Mouse (Mus musculus) CD8-positive naive resting alpha-beta T cell, adult 2 months (primary cell): ENCODE measurements at regions not wholly inside any gene's neighbourhood (a gene's known extent, or its start where the extent isn't known, plus 50 kb on each side); places are given as distances from the start of the nearest gene placed in this dataset.
A peak's percentile ranks its signal among the peaks of the same experiment; 100 is the strongest.
"Not testable (repeated sequence)": the region's sequence is repeated elsewhere in the genome, so short reads cannot be mapped to it uniquely, and the experiment has no call there.

Experiments used
- DNase-seq, 2 experiments: peaks; one replicate each; pipeline ENCODE4 v3.0.0; 2022; ENCODE audit warnings: low read depth in 2 of 2, low spot score in 2 of 2

DNA sequence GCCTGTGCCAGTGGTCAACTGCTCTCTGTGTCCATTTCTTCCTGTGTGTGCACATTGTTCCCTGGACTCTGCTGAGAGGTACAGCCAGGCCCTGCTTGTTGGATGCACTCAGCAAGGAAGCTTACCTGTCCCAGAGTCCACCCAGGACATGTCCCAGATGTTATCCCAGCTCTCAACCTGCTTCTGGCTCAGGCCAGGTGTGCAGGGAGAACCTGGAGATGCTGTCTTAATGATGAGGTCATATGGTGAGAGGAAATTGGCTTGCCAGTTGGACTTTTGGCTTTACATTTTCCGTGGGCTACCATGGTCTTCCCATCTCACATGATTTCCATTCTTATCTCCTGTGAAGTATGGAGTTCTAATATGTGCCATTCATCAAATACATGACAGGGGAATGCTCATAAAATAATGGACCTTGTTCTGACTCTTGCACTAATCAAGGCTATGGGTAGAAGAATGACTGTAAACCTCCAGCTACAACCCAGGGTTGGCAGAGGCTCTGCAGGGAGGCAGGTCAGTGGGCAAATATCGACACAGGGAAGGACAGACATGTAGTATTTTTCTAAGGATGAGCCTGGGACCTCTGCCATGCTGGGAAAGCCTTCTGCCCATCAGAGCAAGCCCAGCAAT is 289.9 kb upstream of the 3110018I06Rik start:
- DNase-seq: no peak

- peak in 1 of 2 experiments; percentile 18 for DNase-seq
Measured at GRCm38 (mm10) chr12:107200903-107201302, 287.5 kb upstream of the 3110018I06Rik start.

DNA sequence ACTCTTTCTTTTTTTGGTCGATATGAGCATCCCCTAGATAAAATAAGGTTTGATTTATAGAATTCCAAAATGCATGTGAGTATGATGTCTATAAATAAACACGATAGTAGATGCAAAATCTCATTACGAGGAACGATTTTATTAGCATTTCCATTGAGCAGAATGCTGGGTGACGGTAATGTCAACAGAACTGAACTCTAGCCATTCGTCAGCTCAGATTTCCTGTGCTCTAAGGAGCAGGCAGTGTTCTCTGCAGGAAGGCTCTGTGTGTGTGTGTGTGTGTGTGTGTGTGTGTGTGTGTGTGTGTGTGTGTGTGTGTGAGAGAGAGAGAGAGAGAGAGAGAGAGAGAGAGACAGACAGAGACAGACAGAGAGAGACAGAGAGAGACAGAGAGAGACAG is 279.6 kb upstream of the 3110018I06Rik start:
- DNase-seq: not testable (repeated sequence)

DNA sequence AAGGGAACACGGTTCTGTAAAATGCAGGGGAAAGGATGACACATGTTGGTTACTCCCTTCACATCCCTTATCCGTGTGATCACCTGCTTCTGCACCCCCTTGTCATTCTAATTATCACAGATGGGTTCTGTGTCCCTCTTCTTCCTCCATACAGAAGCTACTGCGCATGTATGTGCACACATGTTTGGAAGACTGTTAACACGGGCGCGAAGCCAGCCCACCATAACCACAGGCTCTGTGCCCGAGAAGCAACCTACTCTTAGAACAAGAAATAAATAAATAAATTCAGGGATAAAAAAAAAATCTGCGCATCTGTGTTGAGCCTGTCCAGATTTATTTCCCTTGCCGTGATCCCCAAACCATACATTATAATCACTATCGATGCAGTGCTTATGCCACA is 275.6 kb upstream of the 3110018I06Rik start:
- DNase-seq: no peak

- DNase-seq: no peak
Measured at GRCm38 (mm10) chr12:107216119-107216518, 272.3 kb upstream of the 3110018I06Rik start.

DNA sequence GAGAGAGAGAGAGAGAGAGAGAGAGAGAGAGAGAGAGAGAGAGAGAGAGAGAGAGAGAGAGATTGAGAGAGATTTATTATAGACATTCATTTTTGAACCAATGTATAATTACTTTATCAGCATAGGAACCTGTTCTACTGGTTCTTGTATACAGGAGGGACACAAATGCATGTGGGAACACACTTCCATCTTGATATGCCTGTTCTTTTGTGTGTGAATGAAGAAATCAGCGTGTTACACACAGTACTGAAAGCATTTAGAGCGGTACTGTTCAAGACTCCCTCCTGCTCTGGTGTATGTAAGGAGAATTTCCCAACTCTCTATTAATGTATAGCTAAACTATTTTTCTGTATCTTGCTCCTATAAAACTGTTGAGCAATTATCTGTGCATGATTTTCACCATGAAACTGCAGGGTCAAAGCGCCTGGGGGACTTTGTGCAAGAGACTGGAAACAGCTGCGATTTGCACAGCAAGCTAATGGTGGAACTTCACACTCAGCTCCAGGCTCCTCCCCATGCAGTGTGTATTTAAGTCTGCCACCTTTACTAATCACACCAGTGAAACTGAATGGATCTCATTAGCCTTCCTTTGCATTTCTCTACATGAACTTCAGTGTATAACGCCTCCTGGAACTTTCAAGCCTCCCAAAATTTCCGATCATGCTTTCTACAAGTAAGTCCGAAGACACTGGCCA is 267.0 kb upstream of the 3110018I06Rik start:
- no peak for DNase-seq

GRCm38 (mm10) chr12:107222106-107222505 is 266.3 kb upstream of the 3110018I06Rik start:
- DNase-seq: no peak

- no peak for DNase-seq
Measured at GRCm38 (mm10) chr12:107230097-107230496, 258.3 kb upstream of the 3110018I06Rik start.

DNA sequence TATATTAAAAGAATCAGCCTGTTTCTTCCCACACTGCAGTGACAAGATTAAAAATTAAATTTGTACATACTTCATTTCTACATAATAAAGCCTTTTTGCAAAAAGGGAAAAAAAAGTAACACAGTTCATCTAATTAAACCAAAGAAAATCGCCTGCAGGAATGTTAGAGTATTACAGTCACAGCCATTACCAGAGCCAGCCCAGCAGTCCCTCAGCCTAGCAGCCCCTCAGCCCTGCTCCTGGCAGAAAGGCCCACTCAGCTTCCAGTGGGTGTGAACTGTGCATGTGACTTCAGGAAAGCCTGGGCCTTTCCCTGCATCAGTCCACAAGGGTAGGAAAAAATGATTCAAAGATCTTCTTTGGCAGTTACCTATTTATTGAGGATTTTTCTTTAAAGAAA is 256.8 kb upstream of the 3110018I06Rik start:
- DNase-seq: no peak

DNA sequence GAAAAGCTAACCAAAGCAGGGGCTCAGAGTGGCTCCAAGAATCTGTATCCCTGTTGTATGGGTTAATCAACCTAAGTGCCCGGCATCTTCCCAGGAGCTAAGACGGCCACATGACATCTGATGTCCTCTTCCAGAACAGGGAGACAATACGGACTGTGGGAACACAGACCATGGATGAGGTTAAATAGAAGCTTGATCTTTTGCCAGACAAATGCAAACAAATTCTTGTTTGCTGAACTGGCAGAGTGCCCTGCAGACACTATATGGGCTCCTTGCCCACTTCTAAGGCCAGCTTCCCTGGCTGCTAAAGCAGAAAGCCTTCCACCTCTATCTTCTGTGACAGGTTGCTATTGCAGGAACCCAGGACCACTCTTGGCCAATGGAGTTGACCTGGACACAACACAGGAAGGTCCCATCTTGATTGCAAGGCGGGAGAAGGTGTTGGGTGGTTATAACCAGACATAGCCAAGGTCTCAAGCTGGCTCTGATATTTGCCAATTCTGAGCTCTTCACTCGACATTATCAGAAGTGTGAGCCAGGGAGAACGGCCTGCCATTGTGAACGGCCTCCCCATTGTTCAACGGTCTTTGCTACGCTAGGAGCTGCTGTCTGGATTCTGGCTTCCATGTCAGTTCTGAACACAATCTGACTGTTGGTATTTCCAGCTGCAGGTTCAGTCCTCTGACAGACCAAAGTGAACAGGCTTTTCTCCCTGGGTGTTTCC is 237.5 kb upstream of the 3110018I06Rik start:
- DNase-seq: no peak

- no peak for DNase-seq
Measured at GRCm38 (mm10) chr12:107251981-107252380, 236.5 kb upstream of the 3110018I06Rik start.

GRCm38 (mm10) chr12:107262076-107262475 is 226.4 kb upstream of the 3110018I06Rik start:
- no peak for DNase-seq

- no peak for DNase-seq
Measured at GRCm38 (mm10) chr12:107262516-107262915, 225.9 kb upstream of the 3110018I06Rik start.

GRCm38 (mm10) chr12:107266696-107267095 is 221.7 kb upstream of the 3110018I06Rik start:
- DNase-seq: no peak

DNA sequence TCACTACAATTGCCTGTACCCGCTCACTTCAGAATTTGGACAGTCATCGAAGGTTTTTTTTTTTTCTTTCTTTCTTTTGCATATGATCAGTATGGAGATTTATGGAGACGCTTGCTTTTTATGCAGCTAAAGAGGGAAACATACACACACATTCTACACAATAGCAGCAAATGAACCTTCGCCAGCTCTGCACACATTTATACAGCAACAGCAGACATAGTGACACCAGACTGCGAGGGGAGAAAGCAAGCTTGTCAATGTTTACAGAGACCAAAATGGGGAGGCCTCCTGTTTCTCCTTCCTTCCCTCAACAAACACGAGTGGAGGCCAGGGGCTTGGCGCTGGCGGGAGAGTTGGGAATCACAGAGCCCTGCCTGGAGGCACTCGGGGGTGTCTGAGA is 202.8 kb upstream of the 3110018I06Rik start:
- no peak for DNase-seq

- no peak for DNase-seq
Measured at GRCm38 (mm10) chr12:107291377-107291776, 197.1 kb upstream of the 3110018I06Rik start.

DNA sequence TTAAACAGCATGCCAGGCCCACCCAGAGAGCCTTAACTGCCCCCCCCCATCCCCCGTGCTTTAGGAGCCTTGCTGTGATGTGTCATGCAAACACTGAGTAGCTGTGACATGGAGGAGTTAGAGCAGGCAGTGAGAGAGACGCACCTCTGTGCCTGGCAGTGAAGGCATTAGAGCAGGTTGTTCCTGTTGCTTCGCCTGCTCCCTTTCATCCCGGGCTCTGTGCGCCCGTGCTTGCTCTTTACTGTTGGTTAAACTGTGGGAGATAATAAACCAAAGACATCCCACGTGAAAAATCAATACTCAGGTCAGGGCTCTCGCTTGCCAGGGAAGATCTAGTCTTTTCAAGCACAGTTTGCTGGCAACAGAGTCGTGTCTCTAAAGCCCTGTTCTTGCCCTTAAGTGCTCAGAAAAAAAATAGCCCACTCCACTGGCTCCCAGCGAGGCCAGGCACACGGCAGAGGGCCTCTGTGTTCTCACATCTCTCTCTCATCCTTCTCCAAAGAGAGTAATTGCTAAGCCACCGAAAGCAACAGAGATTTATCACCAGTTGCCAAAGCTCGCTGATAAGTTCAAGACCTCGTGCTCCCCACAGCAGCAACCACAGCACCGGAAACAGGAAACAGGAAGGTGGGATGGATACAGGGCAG is 181.2 kb upstream of the 3110018I06Rik start:
- DNase-seq: no peak

DNA sequence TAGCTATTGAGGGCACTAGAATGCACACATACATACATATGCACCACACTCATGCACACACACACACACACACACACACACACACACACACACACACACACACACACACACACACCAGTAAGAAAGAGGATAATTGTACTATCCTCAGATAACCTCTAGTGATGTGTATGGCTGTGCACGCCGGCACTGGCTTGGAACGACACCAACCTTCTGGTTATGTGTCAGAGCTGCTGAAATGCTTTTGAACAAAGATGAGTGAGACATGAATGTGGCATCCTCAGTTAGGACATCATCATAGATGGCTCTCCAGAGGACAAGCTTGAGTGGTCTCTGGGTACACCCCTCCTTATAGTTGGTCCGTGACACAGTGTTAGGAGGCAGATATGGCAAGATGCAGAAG is 173.0 kb upstream of the 3110018I06Rik start:
- DNase-seq: no peak

DNA sequence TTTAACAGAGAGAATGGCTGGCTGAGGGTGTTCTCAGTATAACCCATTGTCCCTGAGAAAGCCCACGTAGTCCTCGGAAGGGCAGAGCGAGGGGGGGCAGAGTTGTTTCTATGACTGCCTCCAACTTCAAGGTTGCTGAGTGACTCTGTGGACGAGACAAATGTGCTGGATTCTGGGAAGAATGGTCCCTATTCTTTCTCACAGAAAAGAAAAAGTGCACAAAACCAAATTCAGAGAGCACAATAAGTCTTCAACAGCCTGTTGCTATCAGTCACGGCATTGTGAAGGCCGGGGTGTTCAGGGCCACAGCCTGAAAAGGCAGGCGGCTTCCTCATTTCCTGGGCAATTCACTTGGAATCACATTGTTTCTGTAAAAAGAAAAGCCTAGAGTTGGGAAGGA is 165.6 kb upstream of the 3110018I06Rik start:
- DNase-seq: no peak

- no peak for DNase-seq
Measured at GRCm38 (mm10) chr12:107326101-107326500, 162.3 kb upstream of the 3110018I06Rik start.

DNA sequence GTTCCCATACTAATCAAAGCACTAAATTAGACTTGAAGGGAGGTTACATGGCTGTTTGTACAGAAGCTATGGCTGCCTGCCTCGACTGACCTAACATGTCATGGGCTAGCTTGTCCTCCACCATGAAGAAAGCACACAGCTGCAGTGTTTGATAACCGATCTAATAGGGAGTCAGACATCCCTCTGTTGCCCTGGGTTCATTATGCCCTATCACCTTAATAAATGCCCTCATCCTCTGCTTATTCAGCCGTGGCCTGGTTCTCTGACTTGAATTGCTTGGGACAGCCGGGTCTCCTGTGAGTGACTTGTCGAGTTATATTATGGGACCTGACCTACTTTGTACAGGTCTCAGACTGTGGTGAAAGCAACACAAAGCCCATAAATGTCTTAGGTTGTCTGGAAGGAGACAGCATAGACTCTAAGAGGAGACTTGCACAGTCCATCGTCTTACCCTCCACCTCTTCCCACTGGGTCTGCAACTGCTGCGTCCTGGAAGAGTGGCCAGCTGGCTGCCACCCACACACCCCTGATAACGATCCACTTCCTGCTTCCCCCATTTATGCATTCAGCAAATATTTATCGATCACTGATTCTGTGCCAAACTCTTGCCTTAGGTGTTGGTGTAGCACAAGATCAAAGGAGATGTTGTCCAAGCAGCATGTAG is 161.2 kb upstream of the 3110018I06Rik start:
- DNase-seq: no peak
